Comparison of ENCODE assay signal across 19 mouse cellular contexts in genomic region chr2:25433101-25433500, GRCm38 (mm10). TPM values are rescaled to one million over a fixed set of nuclear protein-coding genes. Genes with fewer than 3 reads are reported as not detected.
"Had no signal": no experiment of that assay in that cellular context is flagged by ENCODE, and none has a peak within 500 bp of the region (broad histone marks: within the 10 kb centered on the region; RNA-seq: fewer than 3 reads in every experiment).

No protein-coding gene starts in this region.

- DNase-seq: lung, adult 18-20 months; lung, embryonic 14.5 days; lung, postnatal 10 days; lung, postnatal 4 days; midbrain, embryonic 14.5 days; retina, postnatal 1 day; right cerebral cortex, adult 18-20 months; right cerebral cortex, postnatal 25 days; right cerebral cortex, postnatal 4 days; spleen, adult 18-20 months; thymus, adult 18-20 months; thymus, postnatal 14 days had no signal

- H3K9ac ChIP-seq: lung, embryonic 14.5 days; midbrain, embryonic 12.5 days; neural tube, embryonic 13.5 days; neural tube, embryonic 15.5 days had no signal

- H3K4me3 ChIP-seq: midbrain, embryonic 10.5 days; midbrain, embryonic 12.5 days; myocyte; neural tube, embryonic 13.5 days; neural tube, embryonic 15.5 days had no signal

- H3K9me3 ChIP-seq: midbrain, embryonic 10.5 days; midbrain, embryonic 12.5 days; neural tube, embryonic 13.5 days; neural tube, embryonic 15.5 days had no signal

- H3K27ac ChIP-seq: midbrain, embryonic 10.5 days; midbrain, embryonic 12.5 days; neural tube, embryonic 13.5 days; neural tube, embryonic 15.5 days had no signal

- H3K4me2 ChIP-seq: lung, embryonic 14.5 days; midbrain, embryonic 12.5 days; neural tube, embryonic 13.5 days; neural tube, embryonic 15.5 days had no signal

- ATAC-seq: midbrain, embryonic 16.5 days had no signal

- H3K27me3 ChIP-seq: neural tube, embryonic 13.5 days; neural tube, embryonic 15.5 days had no signal

RNA-seq across cellular contexts. Expression of gene Fut7, which starts 10.0 kb away (rescaled TPM):
- polyA plus RNA-seq: lung, embryonic 14.5 days; midbrain, embryonic 10.5 days had no signal

RNA-seq across cellular contexts. Expression of gene Clic3, which starts 23.5 kb away (rescaled TPM):
- total RNA-seq: megakaryocyte-erythroid progenitor cell, adult 5-6 weeks had no signal

RNA-seq across cellular contexts. Expression of gene Npdc1, which starts 34.0 kb away (rescaled TPM):
- total RNA-seq: megakaryocyte-erythroid progenitor cell, adult 5-6 weeks had no signal
